ENCODE assay signal across 8 mouse cellular contexts in the genomic region with DNA sequence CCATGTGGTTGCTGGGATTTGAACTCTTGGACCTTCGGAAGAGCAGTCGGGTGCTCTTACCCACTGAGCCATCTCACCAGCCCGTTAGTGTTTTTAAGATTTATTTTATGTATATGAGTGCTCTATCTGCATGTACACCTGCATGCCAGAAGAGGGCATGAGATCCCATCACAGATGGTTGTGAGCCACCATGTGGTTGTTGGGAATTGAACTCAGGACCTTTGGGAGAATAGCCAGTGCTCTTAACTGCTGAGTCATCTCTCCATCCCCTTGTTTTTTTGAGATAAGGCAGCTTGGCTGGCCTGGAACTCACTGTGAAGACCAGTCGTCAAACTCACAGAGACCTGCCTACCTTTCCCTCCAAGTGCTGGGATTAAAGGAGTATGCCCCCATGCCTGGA. TPM values are rescaled to one million over a fixed set of nuclear protein-coding genes. Genes with fewer than 3 reads are reported as not detected.
DNase-seq lines count a peak whose midpoint lies in the region; ATAC-seq and TF ChIP-seq lines count a peak whose summit lies in the region.
"Not testable (repeated sequence)": the region's sequence is repeated elsewhere in the genome, so short reads cannot be mapped to it uniquely, and the experiment has no call there.

No protein-coding gene starts in this region.

- in situ Hi-C loops in ES-E14 (cut with MboI; ENCODE audit: low sequenced_read_pairs in 2 of 2, unreplicated experiment in 2 of 2): loop anchor here in 1 of 2 experiments (25.0 kb wide), 1 partner anchor 191 kb away; no protein-coding TSS in a partner anchor

- not testable (repeated sequence) for H3K4me3 ChIP-seq in ES-E14 (ENCODE audit: insufficient read depth in 1 of 2, low read depth in 1 of 2, low read length in 2 of 2, poor library complexity in 1 of 2, severe bottlenecking in 1 of 2); heart, postnatal 0 days (ENCODE audit: low read depth, low read length); kidney, postnatal 0 days (replicated peaks; ENCODE audit: low read depth, low read length); liver, embryonic 14.5 days (ENCODE audit: insufficient read depth in 1 of 2, low read depth in 2 of 2, low read length in 2 of 2)
- peak overlapping the region; percentile 38 for H3K4me3 ChIP-seq in megakaryocyte, embryonic 14.5 days (replicated peaks)

- TF ChIP-seq EP300 in heart, postnatal 0 days (IDR thresholded peaks at IDR 0.05; ENCODE audit: low read depth); liver, embryonic 14.5 days (IDR thresholded peaks at IDR 0.05; ENCODE audit: low read depth): not testable (repeated sequence)

- not testable (repeated sequence) for H3K9me3 ChIP-seq in ES-E14 (ENCODE audit: control insufficient read depth, insufficient read depth, low read depth, low read length); heart, postnatal 0 days (replicated peaks; ENCODE audit: control insufficient read depth, low read length); kidney, postnatal 0 days (replicated peaks; ENCODE audit: low read length); liver, embryonic 14.5 days (ENCODE audit: control insufficient read depth, low read length); megakaryocyte, embryonic 14.5 days

- peak; percentile 65 for DNase-seq in 416B (ENCODE audit: low read depth)
- not testable (repeated sequence) for DNase-seq in ES-E14 (ENCODE audit: low read depth, low spot score); heart, postnatal 0 days (ENCODE audit: low spot score); kidney, postnatal 0 days (ENCODE audit: low spot score); liver, embryonic 14.5 days (ENCODE audit: low read depth in 3 of 3, low spot score in 3 of 3)
- peak; percentile 34 for DNase-seq in ZHBTc4 (ENCODE audit: low read depth, low spot score)
- peak; percentile 19 for DNase-seq in thymus, postnatal 25 days

- not testable (repeated sequence) for H3K4me1 ChIP-seq in ES-E14 (ENCODE audit: control insufficient read depth in 2 of 2, insufficient read depth in 2 of 2, low read length in 2 of 2, poor library complexity in 1 of 2); liver, embryonic 14.5 days (replicated peaks; ENCODE audit: control insufficient read depth in 2 of 2, insufficient read depth in 2 of 2, low read length in 1 of 2)
- peaks cover 17% of the 10 kb centered on the region; the same call in 1 of the 2 replicates for H3K4me1 ChIP-seq in heart, postnatal 0 days (ENCODE audit: control insufficient read depth, insufficient read depth)
- peaks cover 17% of the 10 kb centered on the region for H3K4me1 ChIP-seq in kidney, postnatal 0 days (replicated peaks; ENCODE audit: insufficient read depth, low read length)
- peaks cover 74% of the 10 kb centered on the region for H3K4me1 ChIP-seq in megakaryocyte, embryonic 14.5 days

- peaks cover 16% of the 10 kb centered on the region; the same call in 1 of the 2 replicates for H3K36me3 ChIP-seq in ES-E14 (ENCODE audit: control insufficient read depth, insufficient read depth, low read length, poor library complexity, severe bottlenecking)
- peaks cover 69% of the 10 kb centered on the region for H3K36me3 ChIP-seq in heart, postnatal 0 days (replicated peaks; ENCODE audit: control insufficient read depth, insufficient read depth, low read length)
- H3K36me3 ChIP-seq in kidney, postnatal 0 days (ENCODE audit: insufficient read depth, low read length): peaks cover 47% of the 10 kb centered on the region
- H3K36me3 ChIP-seq in liver, embryonic 14.5 days (replicated peaks; ENCODE audit: control insufficient read depth, insufficient read depth, low read depth): not testable (repeated sequence)
- peaks cover 86% of the 10 kb centered on the region for H3K36me3 ChIP-seq in megakaryocyte, embryonic 14.5 days (replicated peaks; ENCODE audit: low read length)

- peak; percentile 39 for TF ChIP-seq CTCF in heart, postnatal 0 days (IDR thresholded peaks at IDR 0.05; ENCODE audit: low read depth)
- TF ChIP-seq CTCF in kidney, postnatal 0 days (IDR thresholded peaks at IDR 0.05; ENCODE audit: low read depth): peak; percentile 54
- TF ChIP-seq CTCF in liver, embryonic 14.5 days (IDR thresholded peaks at IDR 0.05; ENCODE audit: low read depth): peak; percentile 45; the same call in 1 of the 2 replicates

- not testable (repeated sequence) for H3K27ac ChIP-seq in ES-E14 (ENCODE audit: insufficient read depth, low read depth, low read length, poor library complexity, severe bottlenecking); heart, postnatal 0 days (ENCODE audit: low read depth); kidney, postnatal 0 days; liver, embryonic 14.5 days

- H3K9ac ChIP-seq in ES-E14 (ENCODE audit: insufficient read depth, low read depth, low read length, poor library complexity, severe bottlenecking); heart, postnatal 0 days (replicated peaks; ENCODE audit: low read depth, low read length); kidney, postnatal 0 days (ENCODE audit: low read depth, low read length); liver, embryonic 14.5 days (replicated peaks): not testable (repeated sequence)

- WGBS in heart, postnatal 0 days: 79% methylated on average over 4 of the region's 4 CpGs
- 91% methylated on average over 4 of the region's 4 CpGs for WGBS in kidney, postnatal 0 days
- 69% methylated on average over 4 of the region's 4 CpGs for WGBS in liver, embryonic 14.5 days (ENCODE audit: insufficient replicate concordance)

- not testable (repeated sequence) for H3K4me2 ChIP-seq in heart, postnatal 0 days (ENCODE audit: low read depth, low read length); kidney, postnatal 0 days (ENCODE audit: low read length); liver, embryonic 14.5 days (ENCODE audit: low read depth)

- ATAC-seq in heart, postnatal 0 days (ENCODE audit: insufficient read depth, low read depth); kidney, postnatal 0 days (replicated peaks; ENCODE audit: low FRiP score, low read depth); liver, embryonic 14.5 days (ENCODE audit: insufficient read depth): not testable (repeated sequence)

- not testable (repeated sequence) for H3K27me3 ChIP-seq in heart, postnatal 0 days (ENCODE audit: control insufficient read depth, insufficient read depth, low read length); kidney, postnatal 0 days (ENCODE audit: insufficient read depth, low read length); liver, embryonic 14.5 days (ENCODE audit: control insufficient read depth, insufficient read depth, low read length); megakaryocyte, embryonic 14.5 days (replicated peaks)

RNA-seq across cellular contexts. Expression of a gene that starts 8.7 kb away (rescaled TPM):
- total RNA-seq in ES-E14 (2012; rRNA removed): 2.1 and 4.5 TPM in 2 replicates
- total RNA-seq in heart, postnatal 0 days (2014; rRNA removed; ENCODE audit: low replicate concordance): 13.5 and 23.1 TPM in 2 replicates
- 9.2 and 9.7 TPM in 2 replicates for polyA plus RNA-seq in heart, postnatal 0 days (2015; fragmentation: Nextera tagmentation; extraction: Ambion mirVana)
- polyA plus RNA-seq in kidney, postnatal 0 days (2015; fragmentation: Nextera tagmentation; extraction: Ambion mirVana): 12.4 and 12.5 TPM in 2 replicates
- 9.8 and 11.9 TPM in 2 replicates for polyA plus RNA-seq in liver, embryonic 14.5 days (2012; rRNA removed)
- 9.0 and 10.1 TPM in 2 replicates for polyA plus RNA-seq in liver, embryonic 14.5 days (2014; fragmentation: Nextera tagmentation; extraction: Ambion mirVana)
- 42.2 and 53.1 TPM in 2 replicates for polyA plus RNA-seq in megakaryocyte, embryonic 14.5 days (2012; ENCODE audit: insufficient read depth, low replicate concordance)

RNA-seq across cellular contexts. Expression of a gene that starts 8.8 kb away (rescaled TPM):
- total RNA-seq in ES-E14 (2012; rRNA removed): 16.1 and 17.7 TPM in 2 replicates
- total RNA-seq in heart, postnatal 0 days (2014; rRNA removed; ENCODE audit: low replicate concordance): 67.6 and 79.0 TPM in 2 replicates
- 16.9 and 18.9 TPM in 2 replicates for polyA plus RNA-seq in heart, postnatal 0 days (2015; fragmentation: Nextera tagmentation; extraction: Ambion mirVana)
- 20.8 and 22.9 TPM in 2 replicates for polyA plus RNA-seq in kidney, postnatal 0 days (2015; fragmentation: Nextera tagmentation; extraction: Ambion mirVana)
- polyA plus RNA-seq in liver, embryonic 14.5 days (2012; rRNA removed): 6.0 and 6.7 TPM in 2 replicates
- polyA plus RNA-seq in liver, embryonic 14.5 days (2014; fragmentation: Nextera tagmentation; extraction: Ambion mirVana): 3.8 and 4.5 TPM in 2 replicates
- polyA plus RNA-seq in megakaryocyte, embryonic 14.5 days (2012; ENCODE audit: insufficient read depth, low replicate concordance): 72.7 and 125 TPM in 2 replicates

RNA-seq across cellular contexts. Expression of a gene that starts 25.3 kb away (rescaled TPM):
- 14.6 and 19.8 TPM in 2 replicates for total RNA-seq in ES-E14 (2012; rRNA removed)
- 30.2 and 55.2 TPM in 2 replicates for total RNA-seq in heart, postnatal 0 days (2014; rRNA removed; ENCODE audit: low replicate concordance)
- 7.2 and 7.7 TPM in 2 replicates for polyA plus RNA-seq in heart, postnatal 0 days (2015; fragmentation: Nextera tagmentation; extraction: Ambion mirVana)
- polyA plus RNA-seq in kidney, postnatal 0 days (2015; fragmentation: Nextera tagmentation; extraction: Ambion mirVana): 7.3 and 8.8 TPM in 2 replicates
- 4.9 TPM in 2 replicates for polyA plus RNA-seq in liver, embryonic 14.5 days (2012; rRNA removed)
- polyA plus RNA-seq in liver, embryonic 14.5 days (2014; fragmentation: Nextera tagmentation; extraction: Ambion mirVana): 1.5 and 1.7 TPM in 2 replicates
- 36.1 and 38.2 TPM in 2 replicates for polyA plus RNA-seq in megakaryocyte, embryonic 14.5 days (2012; ENCODE audit: insufficient read depth, low replicate concordance)

RNA-seq across cellular contexts. Expression of a gene that starts 53.5 kb away (rescaled TPM):
- total RNA-seq in ES-E14 (2012; rRNA removed): 11.4 and 14.3 TPM in 2 replicates
- total RNA-seq in heart, postnatal 0 days (2014; rRNA removed; ENCODE audit: low replicate concordance): 19.8 and 28.5 TPM in 2 replicates
- 14.5 and 17.8 TPM in 2 replicates for polyA plus RNA-seq in heart, postnatal 0 days (2015; fragmentation: Nextera tagmentation; extraction: Ambion mirVana)
- 20.2 and 21.5 TPM in 2 replicates for polyA plus RNA-seq in kidney, postnatal 0 days (2015; fragmentation: Nextera tagmentation; extraction: Ambion mirVana)
- polyA plus RNA-seq in liver, embryonic 14.5 days (2012; rRNA removed): 5.0 and 5.3 TPM in 2 replicates
- polyA plus RNA-seq in liver, embryonic 14.5 days (2014; fragmentation: Nextera tagmentation; extraction: Ambion mirVana): 2.8 and 4.6 TPM in 2 replicates
- polyA plus RNA-seq in megakaryocyte, embryonic 14.5 days (2012; ENCODE audit: insufficient read depth, low replicate concordance): 17.4 and 104 TPM in 2 replicates

RNA-seq across cellular contexts. Expression of a gene that starts 55.6 kb away (rescaled TPM):
- total RNA-seq in ES-E14 (2012; rRNA removed): 52.0 and 54.1 TPM in 2 replicates
- 21.6 and 44.5 TPM in 2 replicates for total RNA-seq in heart, postnatal 0 days (2014; rRNA removed; ENCODE audit: low replicate concordance)
- polyA plus RNA-seq in heart, postnatal 0 days (2015; fragmentation: Nextera tagmentation; extraction: Ambion mirVana): 11.0 and 12.5 TPM in 2 replicates
- polyA plus RNA-seq in kidney, postnatal 0 days (2015; fragmentation: Nextera tagmentation; extraction: Ambion mirVana): 28.2 and 29.7 TPM in 2 replicates
- polyA plus RNA-seq in liver, embryonic 14.5 days (2012; rRNA removed): 3.8 and 7.1 TPM in 2 replicates
- 5.6 and 7.3 TPM in 2 replicates for polyA plus RNA-seq in liver, embryonic 14.5 days (2014; fragmentation: Nextera tagmentation; extraction: Ambion mirVana)
- polyA plus RNA-seq in megakaryocyte, embryonic 14.5 days (2012; ENCODE audit: insufficient read depth, low replicate concordance): 37.4 and 78.5 TPM in 2 replicates
